Mouse (Mus musculus) bone marrow, adult 2 months (tissue): ENCODE data around the gene Tns3. TPM values are rescaled to one million over a fixed set of nuclear protein-coding genes. Genes with fewer than 3 reads are reported as not detected.

ENCODE experiments used
- H3K27ac ChIP-seq: fragments of 200-500 bp; 2 replicates; pipeline ENCODE4 v1.5.1; 2012; ENCODE audit warnings: low read depth, mild to moderate bottlenecking, control low read depth, inconsistent platforms, low read length; ENCODE audit not compliant: control insufficient read depth, poor library complexity, insufficient read depth
- H3K4me1 ChIP-seq: fragments of 200-500 bp; 2 replicates; pipeline ENCODE4 v1.6.1; 2011; ENCODE audit warnings: low read length; ENCODE audit not compliant: control insufficient read depth, insufficient read depth
- H3K4me3 ChIP-seq: fragments of 200-500 bp; replicated peaks from 2 replicates; pipeline ENCODE3; 2011; ENCODE audit warnings: mild to moderate bottlenecking, low read depth, low read length, control low read depth; ENCODE audit not compliant: control insufficient read depth
- CTCF ChIP-seq: fragments of 200-500 bp; IDR thresholded peaks from 2 replicates; pipeline ENCODE4 v1.5.1; 2011; ENCODE audit warnings: low read length, control low read depth; ENCODE audit not compliant: control insufficient read depth, insufficient read depth
- POLR2A ChIP-seq: fragments of 200-500 bp; IDR thresholded peaks from 2 replicates; pipeline ENCODE4 v1.6.1; 2011; ENCODE audit warnings: low read depth, mild to moderate bottlenecking, control low read depth, low read length, borderline replicate concordance; ENCODE audit not compliant: control insufficient read depth
- WGBS: fragments of 180-500 bp; shearing (Covaris S2); methylation state at CpG from one replicate; pipeline ENCODE4 v1.1.7; 2018; 5-methylcytosine and 5-hydroxymethylcytosine counted together
- polyA plus RNA-seq: library from polyadenylated mRNA; stranded (reverse); fragments of >200 nt; gene quantifications from 2 replicates; pipeline ENCODE4 v1.2.4, GENCODE M21; 2011; ENCODE audit warnings: low replicate concordance; ENCODE audit not compliant: missing spikeins, insufficient read depth, insufficient read length

The Tns3 gene
- polyA plus RNA-seq, 1 experiment = 14.9 TPM

DNA sequence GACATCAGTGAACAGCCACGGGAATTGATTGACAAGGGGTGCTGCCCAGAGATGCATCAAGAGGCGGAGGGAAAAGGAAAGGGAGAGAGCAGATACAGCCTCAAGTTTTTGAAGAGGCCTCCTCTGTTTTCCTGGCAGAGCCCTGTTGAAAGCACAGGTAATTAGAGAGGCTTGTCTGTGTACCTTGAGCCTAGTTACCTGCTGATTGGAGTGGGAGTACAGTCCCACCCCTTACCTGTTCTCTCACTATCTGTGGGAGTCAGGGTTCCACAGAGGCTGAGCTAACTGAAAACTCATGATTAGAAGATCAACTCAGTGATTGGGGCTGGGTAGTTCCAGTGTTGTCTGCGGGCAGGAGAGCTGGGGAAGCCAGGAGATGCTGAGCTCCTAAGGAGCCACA, 22.2 kb upstream of the Tns3 start:
- 69% methylated on average over 3 of the region's 3 CpGs for WGBS
- Histone ChIP-seq H3K4me1 (peaks cover 9% of the 10 kb centered on the region), H3K27ac (no peak overlapping the region), H3K4me3 (no peak overlapping the region)
- TF ChIP-seq POLR2A (no peak), CTCF (no peak)

GRCm38 (mm10) chr11:8686061-8686460, 21.7 kb upstream of the Tns3 start:
- WGBS = 35% methylated on average over 1 of the region's 1 CpGs
- H3K27ac ChIP-seq = no peak overlapping the region
- TF ChIP-seq POLR2A = no peak
- no peak overlapping the region for H3K4me3 ChIP-seq
- H3K4me1 ChIP-seq = peaks cover 9% of the 10 kb centered on the region

GRCm38 (mm10) chr11:8685195-8685594, 20.9 kb upstream of the Tns3 start:
- Histone ChIP-seq H3K4me1 (peaks cover 9% of the 10 kb centered on the region), H3K27ac (no peak overlapping the region), H3K4me3 (no peak overlapping the region)
- TF ChIP-seq CTCF = no peak
- no peak for TF ChIP-seq POLR2A
- WGBS = 7% methylated on average over 3 of the region's 3 CpGs

DNA sequence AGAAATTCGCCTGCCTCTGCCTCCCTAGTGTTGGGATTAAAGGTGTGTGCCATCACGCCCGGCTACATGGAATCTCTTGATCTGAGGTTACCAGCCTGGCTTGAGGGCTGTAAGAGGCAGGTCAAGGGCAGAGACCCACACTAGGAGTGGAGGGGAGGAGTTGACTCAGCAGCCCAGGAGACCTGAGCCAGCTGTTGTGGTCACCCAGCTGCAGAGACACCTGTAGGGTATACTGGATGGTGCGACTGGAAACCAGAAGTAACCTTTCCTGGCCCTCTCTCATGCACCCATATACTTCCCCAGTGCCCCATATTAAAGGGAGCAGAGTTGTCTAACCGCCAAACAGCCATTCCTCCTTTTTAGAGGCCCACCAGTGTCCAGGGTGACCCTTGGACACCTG, 19.9 kb upstream of the Tns3 start:
- 61% methylated on average over 5 of the region's 5 CpGs for WGBS
- peaks cover 9% of the 10 kb centered on the region for H3K4me1 ChIP-seq
- TF ChIP-seq POLR2A (no peak), CTCF (no peak)
- no peak overlapping the region for H3K27ac ChIP-seq
- no peak overlapping the region for H3K4me3 ChIP-seq

DNA sequence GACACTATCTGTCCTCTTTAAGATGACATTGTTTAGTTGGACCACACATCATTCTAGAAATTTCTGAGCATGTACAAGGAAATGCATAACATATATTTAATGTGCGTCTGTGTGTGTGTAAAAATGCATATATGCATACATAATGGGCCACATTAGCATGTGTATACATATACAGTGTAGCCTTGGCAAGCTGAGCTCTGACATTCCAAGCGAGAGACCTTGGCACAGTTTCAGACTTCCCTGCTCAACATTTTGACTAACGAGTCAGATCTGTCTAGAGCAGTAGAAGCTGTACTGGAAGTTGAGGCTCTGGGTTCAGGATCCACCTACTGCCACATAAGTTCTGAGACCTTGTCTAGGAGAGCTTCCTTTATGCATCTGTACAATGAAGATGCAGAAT, 17.0 kb upstream of the Tns3 start:
- 79% methylated on average over 3 of the region's 3 CpGs for WGBS
- no peak for TF ChIP-seq CTCF
- no peak for TF ChIP-seq POLR2A
- H3K4me3 ChIP-seq = no peak overlapping the region
- peaks cover 5% of the 10 kb centered on the region for H3K4me1 ChIP-seq
- no peak overlapping the region for H3K27ac ChIP-seq

- H3K4me3 ChIP-seq = no peak overlapping the region
- peaks cover 5% of the 10 kb centered on the region for H3K4me1 ChIP-seq
- no peak overlapping the region for H3K27ac ChIP-seq
- WGBS = 80% methylated on average over 7 of the region's 7 CpGs
- no peak for TF ChIP-seq POLR2A
- TF ChIP-seq CTCF = no peak
These were observed 16.3 kb upstream of the Tns3 start for GRCm38 (mm10) chr11:8680650-8681049.

DNA sequence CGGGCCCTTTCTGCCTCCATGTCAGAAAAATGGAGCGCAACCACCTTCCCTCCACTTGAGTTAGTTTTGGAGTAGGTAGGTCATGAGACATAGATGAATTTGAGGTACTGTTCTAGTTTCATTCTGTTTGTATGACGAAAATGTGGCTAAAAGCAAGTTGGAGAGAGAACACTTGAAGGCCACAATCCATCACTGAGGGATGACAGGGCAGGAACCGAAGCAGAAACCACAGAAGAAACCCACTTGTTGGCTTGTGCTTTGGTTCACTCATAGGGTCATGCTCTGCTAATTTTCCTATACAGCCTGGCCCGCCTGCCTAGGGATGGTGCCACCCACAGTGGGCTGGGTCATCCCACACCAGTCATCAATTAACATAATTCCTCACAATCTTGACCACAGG, 14.9 kb upstream of the Tns3 start:
- Histone ChIP-seq H3K4me1 (peaks cover 1% of the 10 kb centered on the region; the same call in 1 of the 2 replicates), H3K4me3 (no peak overlapping the region), H3K27ac (no peak overlapping the region)
- TF ChIP-seq CTCF = no peak
- WGBS = 48% methylated on average over 5 of the region's 5 CpGs

DNA sequence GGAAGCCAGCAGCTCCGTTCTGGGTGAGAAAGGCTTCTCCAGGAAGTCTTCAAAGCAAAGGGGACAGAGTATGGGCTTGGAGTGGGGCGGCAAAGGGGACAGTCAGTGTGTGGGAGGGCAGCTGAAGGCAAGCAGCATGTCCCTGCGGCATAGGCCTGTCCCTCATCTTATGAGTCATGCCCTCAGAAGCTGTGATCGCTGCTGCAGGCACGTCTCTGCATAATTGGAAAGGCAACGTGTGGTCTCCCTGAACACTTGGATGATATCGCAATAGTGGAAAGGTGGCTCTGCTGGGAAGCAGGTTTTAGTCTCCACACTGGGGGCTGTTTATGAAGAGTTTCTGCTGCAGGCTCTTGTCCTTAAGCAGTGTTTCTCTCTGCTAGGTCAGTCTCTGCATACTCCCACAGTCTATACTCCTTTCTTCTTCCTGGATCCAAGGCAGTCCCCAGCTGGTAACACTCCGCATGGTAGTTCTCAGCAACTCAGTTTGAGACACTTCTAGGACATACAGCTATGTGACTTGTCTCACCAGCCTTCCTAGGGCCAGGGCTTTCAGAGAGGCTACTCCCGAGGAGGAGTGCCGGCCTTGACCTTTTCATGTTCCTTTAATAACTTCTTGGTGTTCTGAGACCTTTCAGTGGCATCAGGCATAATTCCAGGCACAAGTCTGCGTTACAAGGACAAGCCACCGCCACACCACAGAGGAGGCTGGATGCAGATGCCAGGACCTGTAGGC, 14.1 kb upstream of the Tns3 start:
- H3K4me1 ChIP-seq = no peaks in the 10 kb centered on the region
- no peak overlapping the region for H3K4me3 ChIP-seq
- H3K27ac ChIP-seq = no peak overlapping the region
- no peak for TF ChIP-seq CTCF
- 71% methylated on average over 12 of the region's 12 CpGs for WGBS
